Mouse (Mus musculus): ENCODE data around the gene Chka. TPM values are rescaled to one million over a fixed set of nuclear protein-coding genes. Genes with fewer than 3 reads are reported as not detected.

Gene Chka
- 54.7 and 60.8 TPM in 2 replicates for polyA plus RNA-seq (2014; fragmentation: Nextera tagmentation; extraction: Ambion mirVana)

GRCm38 (mm10) chr19:3851502-3851962 lies at the start of gene Chka:
Gene Chka, plus strand, starts transcription at chr19:3851773.
- Histone ChIP-seq H3K4me1 (replicated peaks; ENCODE audit: control insufficient read depth, insufficient read depth, low read length) (peaks cover 33% of the 10 kb centered on the region), H3K27ac (peak within 1 kb of the TSS; percentile 97), H3K4me2 (replicated peaks) (peak within 1 kb of the TSS; percentile 72), H3K9ac (peak within 1 kb of the TSS; percentile 94), H3K4me3 (replicated peaks; ENCODE audit: low read length) (peak within 1 kb of the TSS; percentile 95), H3K36me3 (replicated peaks; ENCODE audit: control insufficient read depth, insufficient read depth) (no peaks in the 10 kb centered on the region), H3K27me3 (ENCODE audit: control insufficient read depth, insufficient read depth, low read length) (no peaks in the 10 kb centered on the region), H3K9me3 (ENCODE audit: control insufficient read depth, low read length) (no peaks in the 10 kb centered on the region)
- ATAC-seq (ENCODE audit: low FRiP score) (peak; percentile 99), DNase-seq (ENCODE audit: low spot score) (peak; percentile 96)
- WGBS: under 1% methylated on average over 50 of the region's 54 CpGs

GRCm38 (mm10) chr19:3805526-3805925 lies 46.0 kb upstream of the Chka start:
- peaks cover 99% of the 10 kb centered on the region for H3K36me3 ChIP-seq (replicated peaks; ENCODE audit: control insufficient read depth, insufficient read depth)
- H3K4me2 ChIP-seq (replicated peaks): no peak overlapping the region
- no peaks in the 10 kb centered on the region for H3K4me1 ChIP-seq (replicated peaks; ENCODE audit: control insufficient read depth, insufficient read depth, low read length)
- no peak for ATAC-seq (ENCODE audit: low FRiP score)
- H3K9ac ChIP-seq: no peak overlapping the region
- H3K4me3 ChIP-seq (replicated peaks; ENCODE audit: low read length): no peak overlapping the region
- no peaks in the 10 kb centered on the region for H3K27me3 ChIP-seq (ENCODE audit: control insufficient read depth, insufficient read depth, low read length)
- whole genome bisulfite sequencing: 94% methylated on average over 7 of the region's 7 CpGs
- DNase-seq (ENCODE audit: low spot score): no peak
- H3K9me3 ChIP-seq (ENCODE audit: control insufficient read depth, low read length): no peaks in the 10 kb centered on the region
- no peak overlapping the region for H3K27ac ChIP-seq

- 96% methylated on average over 10 of the region's 10 CpGs for WGBS
- Histone ChIP-seq H3K36me3 (replicated peaks; ENCODE audit: control insufficient read depth, insufficient read depth) (peaks cover 84% of the 10 kb centered on the region), H3K9ac (no peak overlapping the region), H3K4me1 (replicated peaks; ENCODE audit: control insufficient read depth, insufficient read depth, low read length) (no peaks in the 10 kb centered on the region), H3K27ac (no peak overlapping the region), H3K27me3 (ENCODE audit: control insufficient read depth, insufficient read depth, low read length) (no peaks in the 10 kb centered on the region), H3K9me3 (ENCODE audit: control insufficient read depth, low read length) (no peaks in the 10 kb centered on the region), H3K4me2 (replicated peaks) (no peak overlapping the region), H3K4me3 (replicated peaks; ENCODE audit: low read length) (no peak overlapping the region)
- ATAC-seq (ENCODE audit: low FRiP score) (no peak), DNase-seq (ENCODE audit: low spot score) (no peak)
Measured at GRCm38 (mm10) chr19:3810536-3811233, 40.9 kb upstream of the Chka start.

GRCm38 (mm10) chr19:3814461-3814860 lies 37.1 kb upstream of the Chka start:
- H3K9me3 ChIP-seq (ENCODE audit: control insufficient read depth, low read length): no peaks in the 10 kb centered on the region
- H3K4me1 ChIP-seq (replicated peaks; ENCODE audit: control insufficient read depth, insufficient read depth, low read length): no peaks in the 10 kb centered on the region
- peaks cover 70% of the 10 kb centered on the region for H3K36me3 ChIP-seq (replicated peaks; ENCODE audit: control insufficient read depth, insufficient read depth)
- WGBS: 92% methylated on average over 10 of the region's 10 CpGs
- DNase-seq (ENCODE audit: low spot score): no peak
- no peak overlapping the region for H3K4me3 ChIP-seq (replicated peaks; ENCODE audit: low read length)
- no peak overlapping the region for H3K27ac ChIP-seq
- no peak overlapping the region for H3K4me2 ChIP-seq (replicated peaks)
- no peak for ATAC-seq (ENCODE audit: low FRiP score)
- H3K9ac ChIP-seq: no peak overlapping the region
- no peaks in the 10 kb centered on the region for H3K27me3 ChIP-seq (ENCODE audit: control insufficient read depth, insufficient read depth, low read length)

- Histone ChIP-seq H3K27ac (no peak overlapping the region), H3K4me3 (replicated peaks; ENCODE audit: low read length) (no peak overlapping the region), H3K27me3 (ENCODE audit: control insufficient read depth, insufficient read depth, low read length) (no peaks in the 10 kb centered on the region), H3K36me3 (replicated peaks; ENCODE audit: control insufficient read depth, insufficient read depth) (peaks cover 56% of the 10 kb centered on the region), H3K4me1 (replicated peaks; ENCODE audit: control insufficient read depth, insufficient read depth, low read length) (no peaks in the 10 kb centered on the region), H3K4me2 (replicated peaks) (no peak overlapping the region), H3K9me3 (ENCODE audit: control insufficient read depth, low read length) (no peaks in the 10 kb centered on the region), H3K9ac (no peak overlapping the region)
- 86% methylated on average over 12 of the region's 12 CpGs for WGBS
- no peak for ATAC-seq (ENCODE audit: low FRiP score)
- no peak for DNase-seq (ENCODE audit: low spot score)
Measured at GRCm38 (mm10) chr19:3815824-3816223, 35.7 kb upstream of the Chka start.

- no peak overlapping the region for H3K27ac ChIP-seq
- peaks cover 40% of the 10 kb centered on the region for H3K36me3 ChIP-seq (replicated peaks; ENCODE audit: control insufficient read depth, insufficient read depth)
- no peak overlapping the region for H3K9ac ChIP-seq
- H3K27me3 ChIP-seq (ENCODE audit: control insufficient read depth, insufficient read depth, low read length): no peaks in the 10 kb centered on the region
- no peak for ATAC-seq (ENCODE audit: low FRiP score)
- no peaks in the 10 kb centered on the region for H3K4me1 ChIP-seq (replicated peaks; ENCODE audit: control insufficient read depth, insufficient read depth, low read length)
- DNase-seq (ENCODE audit: low spot score): no peak
- H3K4me2 ChIP-seq (replicated peaks): no peak overlapping the region
- WGBS: 66% methylated on average over 2 of the region's 2 CpGs
- H3K9me3 ChIP-seq (ENCODE audit: control insufficient read depth, low read length): no peaks in the 10 kb centered on the region
- H3K4me3 ChIP-seq (replicated peaks; ENCODE audit: low read length): no peak overlapping the region
Measured at GRCm38 (mm10) chr19:3819080-3819479, 32.5 kb upstream of the Chka start.

GRCm38 (mm10) chr19:3819899-3820444 lies 31.6 kb upstream of the Chka start:
- Histone ChIP-seq H3K4me1 (replicated peaks; ENCODE audit: control insufficient read depth, insufficient read depth, low read length) (no peaks in the 10 kb centered on the region), H3K4me2 (replicated peaks) (no peak overlapping the region), H3K27me3 (ENCODE audit: control insufficient read depth, insufficient read depth, low read length) (no peaks in the 10 kb centered on the region), H3K9me3 (ENCODE audit: control insufficient read depth, low read length) (no peaks in the 10 kb centered on the region), H3K36me3 (replicated peaks; ENCODE audit: control insufficient read depth, insufficient read depth) (peaks cover 31% of the 10 kb centered on the region), H3K9ac (no peak overlapping the region), H3K4me3 (replicated peaks; ENCODE audit: low read length) (no peak overlapping the region), H3K27ac (no peak overlapping the region)
- 81% methylated on average over 2 of the region's 2 CpGs for WGBS
- DNase-seq (ENCODE audit: low spot score) (no peak), ATAC-seq (ENCODE audit: low FRiP score) (no peak)

- H3K4me1 ChIP-seq (replicated peaks; ENCODE audit: control insufficient read depth, insufficient read depth, low read length): no peaks in the 10 kb centered on the region
- no peaks in the 10 kb centered on the region for H3K27me3 ChIP-seq (ENCODE audit: control insufficient read depth, insufficient read depth, low read length)
- DNase-seq (ENCODE audit: low spot score) (no peak), ATAC-seq (ENCODE audit: low FRiP score) (no peak)
- H3K36me3 ChIP-seq (replicated peaks; ENCODE audit: control insufficient read depth, insufficient read depth): no peaks in the 10 kb centered on the region
- H3K4me3 ChIP-seq (replicated peaks; ENCODE audit: low read length): no peak overlapping the region
- H3K27ac ChIP-seq: no peak overlapping the region
- no peak overlapping the region for H3K9ac ChIP-seq
- no peaks in the 10 kb centered on the region for H3K9me3 ChIP-seq (ENCODE audit: control insufficient read depth, low read length)
- no peak overlapping the region for H3K4me2 ChIP-seq (replicated peaks)
Measured at GRCm38 (mm10) chr19:3825044-3825443, 26.5 kb upstream of the Chka start.

GRCm38 (mm10) chr19:3829863-3830262 lies 21.7 kb upstream of the Chka start:
- no peaks in the 10 kb centered on the region for H3K9me3 ChIP-seq (ENCODE audit: control insufficient read depth, low read length)
- WGBS: 89% methylated on average over 3 of the region's 3 CpGs
- no peak overlapping the region for H3K9ac ChIP-seq
- DNase-seq (ENCODE audit: low spot score): no peak
- H3K36me3 ChIP-seq (replicated peaks; ENCODE audit: control insufficient read depth, insufficient read depth): no peaks in the 10 kb centered on the region
- no peaks in the 10 kb centered on the region for H3K27me3 ChIP-seq (ENCODE audit: control insufficient read depth, insufficient read depth, low read length)
- no peak overlapping the region for H3K27ac ChIP-seq
- ATAC-seq (ENCODE audit: low FRiP score): no peak
- H3K4me2 ChIP-seq (replicated peaks): no peak overlapping the region
- no peak overlapping the region for H3K4me3 ChIP-seq (replicated peaks; ENCODE audit: low read length)
- no peaks in the 10 kb centered on the region for H3K4me1 ChIP-seq (replicated peaks; ENCODE audit: control insufficient read depth, insufficient read depth, low read length)
